Mouse (Mus musculus) heart, embryonic 14.5 days (tissue): ENCODE results near the gene Ubl4a. TPM values are rescaled to one million over a fixed set of nuclear protein-coding genes. Genes with fewer than 3 reads are reported as not detected.
"Not testable (repeated sequence)": the region's sequence is repeated elsewhere in the genome, so short reads cannot be mapped to it uniquely, and the experiment has no call there.

Source experiments
- ATAC-seq: fragments of 200-750 bp; cut with Nextera tagmentation; 2 replicates; pipeline ENCODE4 v1.8.0; 2017; ENCODE audit warnings: low read depth, moderate TSS enrichment; ENCODE audit not compliant: insufficient number of reproducible peaks, insufficient read depth, low FRiP score
- H3K27ac ChIP-seq, 2 experiments: fragments of 200-500 bp in 1 of 2; fragments of 300-500 bp in 1 of 2; sonication (generic) in 1 of 2; replicated peaks in 1 of 2; 2 replicates each; pipeline ENCODE4 v1.5.1; 2012 to 2014; ENCODE audit warnings: low read depth in 2 of 2, low read length in 2 of 2, control low read depth in 1 of 2, mild to moderate bottlenecking in 1 of 2, mixed read lengths in 1 of 2; ENCODE audit not compliant: control insufficient read depth in 1 of 2, insufficient read depth in 1 of 2
- H3K27me3 ChIP-seq: fragments of 300-500 bp; sonication (generic); 2 replicates; pipeline ENCODE4 v1.6.1; 2014; ENCODE audit warnings: mild to moderate bottlenecking, low read length, control low read depth; ENCODE audit not compliant: control insufficient read depth, insufficient read depth
- H3K36me3 ChIP-seq: fragments of 300-500 bp; sonication (generic); 2 replicates; pipeline ENCODE4 v1.6.1; 2014; ENCODE audit warnings: mild to moderate bottlenecking, control low read depth, low read length, mixed read lengths; ENCODE audit not compliant: control insufficient read depth, insufficient read depth
- H3K4me1 ChIP-seq, 2 experiments: fragments of 200-500 bp in 1 of 2; fragments of 300-500 bp in 1 of 2; sonication (generic) in 1 of 2; 2 replicates each; pipeline ENCODE4 v1.6.1; 2012 to 2014; ENCODE audit warnings: low read length in 2 of 2, control low read depth in 1 of 2, mixed read lengths in 1 of 2; ENCODE audit not compliant: control insufficient read depth in 2 of 2, insufficient read depth in 2 of 2
- H3K4me2 ChIP-seq: fragments of 300-500 bp; sonication (generic); 2 replicates; pipeline ENCODE4 v1.6.1; 2014; ENCODE audit warnings: mild to moderate bottlenecking, low read length
- H3K4me3 ChIP-seq, 2 experiments: fragments of 200-500 bp in 1 of 2; fragments of 300-500 bp in 1 of 2; sonication (generic) in 1 of 2; 2 replicates each; pipeline ENCODE4 v1.5.1; 2012 to 2014; ENCODE audit warnings: low read length in 2 of 2, mild to moderate bottlenecking in 2 of 2, control low read depth in 1 of 2, low read depth in 1 of 2, moderate library complexity in 1 of 2; ENCODE audit not compliant: control insufficient read depth in 1 of 2, insufficient read depth in 1 of 2
- H3K9ac ChIP-seq: fragments of 300-500 bp; sonication (generic); 2 replicates; pipeline ENCODE4 v1.6.1; 2014; ENCODE audit warnings: mild to moderate bottlenecking, low read length
- H3K9me3 ChIP-seq: fragments of 300-500 bp; sonication (generic); 2 replicates; pipeline ENCODE4 v1.6.1; 2016; ENCODE audit warnings: low read length, control low read depth; ENCODE audit not compliant: control insufficient read depth
- WGBS: fragments of 180-500 bp; shearing (Covaris S2); extraction: QIAGEN DNeasy Blood & Tissue Kit; methylation state at CpG from one replicate; pipeline ENCODE4 v1.1.7; 2014; 5-methylcytosine and 5-hydroxymethylcytosine counted together
- polyA plus RNA-seq: library from polyadenylated mRNA; unstranded; fragments of >200 nt; fragmentation: Nextera tagmentation; extraction: Ambion mirVana; gene quantifications from 2 replicates; pipeline ENCODE4 v1.2.1, GENCODE M21; 2014

Ubl4a gene
- polyA plus RNA-seq, 1 experiment from 2014 or later = 64.3 TPM

GRCm38 (mm10) chrX:74368209-74368909, 4.7 kb downstream of the Ubl4a start:
- peak; percentile 67 for ATAC-seq
- Histone ChIP-seq H3K9ac (peak overlapping the region; percentile 85), H3K4me1 (peaks cover 0 to 7% of the 10 kb centered on the region in 2 experiments; a peak in 2 of 4 replicates), H3K36me3 (peaks cover 28% of the 10 kb centered on the region), H3K9me3 (no peaks in the 10 kb centered on the region), H3K27ac (peak overlapping the region; percentile 56 to 73; a peak in 3 of 4 replicates), H3K27me3 (no peaks in the 10 kb centered on the region), H3K4me3 (peak overlapping the region; percentile 62 to 64), H3K4me2 (peak overlapping the region; percentile 68)
- 10% methylated on average over 46 of the region's 49 CpGs for WGBS

- no peaks in the 10 kb centered on the region for H3K27me3 ChIP-seq
- 54% methylated on average over 10 of the region's 10 CpGs for WGBS
Measured at GRCm38 (mm10) chrX:74367512-74367911, 5.5 kb downstream of the Ubl4a start.

GRCm38 (mm10) chrX:74359171-74359570, 13.8 kb downstream of the Ubl4a start:
- Histone ChIP-seq H3K4me1 (no peaks in the 10 kb centered on the region), H3K9ac (no peak overlapping the region), H3K4me3 (no peak overlapping the region), H3K36me3 (no peaks in the 10 kb centered on the region), H3K9me3 (no peaks in the 10 kb centered on the region), H3K27me3 (no peaks in the 10 kb centered on the region), H3K4me2 (no peak overlapping the region), H3K27ac (no peak overlapping the region)
- WGBS = 39% methylated on average over 11 of the region's 11 CpGs
- ATAC-seq = no peak

More at GRCm38 (mm10) chrX:74367512-74367911, 5.5 kb downstream of the Ubl4a start:
- Histone ChIP-seq H3K4me1 (peaks cover 0 to 7% of the 10 kb centered on the region in 2 experiments; a peak in 2 of 4 replicates), H3K9me3 (no peaks in the 10 kb centered on the region), H3K4me3 (peak overlapping the region; percentile 62 to 64), H3K4me2 (peak overlapping the region; percentile 68), H3K36me3 (peaks cover 28% of the 10 kb centered on the region), H3K9ac (peak overlapping the region; percentile 85), H3K27ac (no peak overlapping the region)
- no peak for ATAC-seq

GRCm38 (mm10) chrX:74357069-74357468, 15.9 kb downstream of the Ubl4a start:
- H3K36me3 ChIP-seq, H3K9ac ChIP-seq, H3K9me3 ChIP-seq, H3K27ac ChIP-seq, ATAC-seq, H3K27me3 ChIP-seq, H3K4me3 ChIP-seq, H3K4me2 ChIP-seq, H3K4me1 ChIP-seq: not testable (repeated sequence)
- 90% methylated on average over 2 of the region's 3 CpGs for WGBS

- Histone ChIP-seq H3K4me3 (peak within 1 kb of the TSS; percentile 50 to 65), H3K9ac (peak within 1 kb of the TSS; percentile 68), H3K27me3 (no peaks in the 10 kb centered on the region), H3K36me3 (no peaks in the 10 kb centered on the region), H3K4me1 (no peaks in the 10 kb centered on the region; a peak in 1 of 4 replicates), H3K9me3 (no peaks in the 10 kb centered on the region), H3K4me2 (peak within 1 kb of the TSS; percentile 69), H3K27ac (peak within 1 kb of the TSS; percentile 35 to 44; a peak in 3 of 4 replicates)
- WGBS = 7% methylated on average over 13 of the region's 22 CpGs
- ATAC-seq = peak; percentile 79
Measured at GRCm38 (mm10) chrX:74353467-74353770, 19.6 kb downstream of the Ubl4a start, which contains the start of gene Lage3. Gene Lage3, minus strand, starts transcription at chrX:74353618.

- no peaks in the 10 kb centered on the region for H3K36me3 ChIP-seq
- H3K4me2 ChIP-seq = peak overlapping the region; percentile 69
- peak overlapping the region; percentile 35 to 44; a peak in 3 of 4 replicates for H3K27ac ChIP-seq
- 28% methylated on average over 13 of the region's 13 CpGs for WGBS
- peak overlapping the region; percentile 50 to 65 for H3K4me3 ChIP-seq
- no peaks in the 10 kb centered on the region for H3K9me3 ChIP-seq
- H3K9ac ChIP-seq = peak overlapping the region; percentile 68
- no peaks in the 10 kb centered on the region for H3K27me3 ChIP-seq
- no peaks in the 10 kb centered on the region; a peak in 1 of 4 replicates for H3K4me1 ChIP-seq
- no peak for ATAC-seq
Measured at GRCm38 (mm10) chrX:74352645-74353466, 20.2 kb downstream of the Ubl4a start.

GRCm38 (mm10) chrX:74330166-74330930, 42.7 kb downstream of the Ubl4a start:
- H3K27ac ChIP-seq = no peak overlapping the region
- ATAC-seq = no peak
- WGBS = 38% methylated on average over 2 of the region's 2 CpGs
- H3K9me3 ChIP-seq = no peaks in the 10 kb centered on the region
- H3K9ac ChIP-seq = no peak overlapping the region
- peaks cover 5% of the 10 kb centered on the region in 2 experiments; a peak in 2 of 4 replicates for H3K4me1 ChIP-seq
- H3K36me3 ChIP-seq = peaks cover 9% of the 10 kb centered on the region
- peak overlapping the region; percentile 71; the same call in 1 of the 2 replicates for H3K4me2 ChIP-seq
- H3K27me3 ChIP-seq = no peaks in the 10 kb centered on the region
- no peak overlapping the region for H3K4me3 ChIP-seq
